Mouse (Mus musculus): ENCODE measurements around the gene Mettl24. TPM values are rescaled to one million over a fixed set of nuclear protein-coding genes. Genes with fewer than 3 reads are reported as not detected.

The Mettl24 gene
- polyA plus RNA-seq, 1 experiment from 2014 or later: 1.9 TPM

DNA sequence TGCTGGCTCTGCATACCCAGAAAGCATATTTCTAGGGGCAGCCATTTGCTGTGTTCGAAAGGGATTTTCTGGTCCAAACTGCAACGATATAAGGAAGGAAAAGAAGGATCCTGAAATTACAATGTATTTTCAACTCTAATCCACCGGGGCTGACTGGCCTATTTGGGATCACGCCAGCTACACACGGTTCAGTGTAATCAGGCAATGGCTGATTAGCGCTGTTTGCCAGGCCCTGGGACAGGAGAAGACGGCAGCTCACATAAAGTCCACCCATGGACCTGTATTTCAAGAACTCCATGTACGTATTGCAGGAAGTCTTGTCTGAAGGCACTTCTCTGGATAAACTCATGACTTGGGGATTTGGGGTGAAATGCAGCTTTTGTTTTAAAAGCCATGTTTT lies 174.5 kb downstream of the Mettl24 start:
- Histone ChIP-seq H3K4me1 (replicated peaks; ENCODE audit: control insufficient read depth, insufficient read depth) (no peaks in the 10 kb centered on the region), H3K27ac (replicated peaks) (no peak overlapping the region), H3K4me3 (ENCODE audit: low read depth, low read length) (no peak overlapping the region), H3K9me3 (ENCODE audit: control insufficient read depth, low read length) (no peaks in the 10 kb centered on the region), H3K27me3 (ENCODE audit: control insufficient read depth, insufficient read depth, low read length) (no peaks in the 10 kb centered on the region), H3K4me2 (replicated peaks; ENCODE audit: low read depth) (no peak overlapping the region), H3K9ac (ENCODE audit: low read length) (no peak overlapping the region), H3K36me3 (ENCODE audit: control insufficient read depth, insufficient read depth, low read length) (no peaks in the 10 kb centered on the region)
- peak; percentile 66; the same call in 1 of the 2 replicates for ATAC-seq (ENCODE audit: low FRiP score, low TSS enrichment)
- peak; percentile 74 for DNase-seq (ENCODE audit: low spot score)
- 50% methylated on average over 8 of the region's 8 CpGs for WGBS
- TF ChIP-seq CTCF (IDR thresholded peaks at IDR 0.05; ENCODE audit: low read depth): no peak

Other genes starting within 250 kb of the Mettl24 start
- gene Slc22a16, start 112.9 kb upstream of the Mettl24 start, polyA plus RNA-seq (2015; fragmentation: Nextera tagmentation; extraction: Ambion mirVana): 0.04 TPM in 1 of 2 replicates, not detected in the other
- 2.8 TPM in 2 replicates for gene Ddo, start 53.3 kb upstream of the Mettl24 start, polyA plus RNA-seq (2015; fragmentation: Nextera tagmentation; extraction: Ambion mirVana)
- 11.7 and 12.0 TPM in 2 replicates for gene Cdc40, start 200.0 kb downstream of the Mettl24 start, polyA plus RNA-seq (2015; fragmentation: Nextera tagmentation; extraction: Ambion mirVana)
- 3.2 and 4.0 TPM in 2 replicates for gene Wasf1, start 200.2 kb downstream of the Mettl24 start, polyA plus RNA-seq (2015; fragmentation: Nextera tagmentation; extraction: Ambion mirVana)